In the genomic region with DNA sequence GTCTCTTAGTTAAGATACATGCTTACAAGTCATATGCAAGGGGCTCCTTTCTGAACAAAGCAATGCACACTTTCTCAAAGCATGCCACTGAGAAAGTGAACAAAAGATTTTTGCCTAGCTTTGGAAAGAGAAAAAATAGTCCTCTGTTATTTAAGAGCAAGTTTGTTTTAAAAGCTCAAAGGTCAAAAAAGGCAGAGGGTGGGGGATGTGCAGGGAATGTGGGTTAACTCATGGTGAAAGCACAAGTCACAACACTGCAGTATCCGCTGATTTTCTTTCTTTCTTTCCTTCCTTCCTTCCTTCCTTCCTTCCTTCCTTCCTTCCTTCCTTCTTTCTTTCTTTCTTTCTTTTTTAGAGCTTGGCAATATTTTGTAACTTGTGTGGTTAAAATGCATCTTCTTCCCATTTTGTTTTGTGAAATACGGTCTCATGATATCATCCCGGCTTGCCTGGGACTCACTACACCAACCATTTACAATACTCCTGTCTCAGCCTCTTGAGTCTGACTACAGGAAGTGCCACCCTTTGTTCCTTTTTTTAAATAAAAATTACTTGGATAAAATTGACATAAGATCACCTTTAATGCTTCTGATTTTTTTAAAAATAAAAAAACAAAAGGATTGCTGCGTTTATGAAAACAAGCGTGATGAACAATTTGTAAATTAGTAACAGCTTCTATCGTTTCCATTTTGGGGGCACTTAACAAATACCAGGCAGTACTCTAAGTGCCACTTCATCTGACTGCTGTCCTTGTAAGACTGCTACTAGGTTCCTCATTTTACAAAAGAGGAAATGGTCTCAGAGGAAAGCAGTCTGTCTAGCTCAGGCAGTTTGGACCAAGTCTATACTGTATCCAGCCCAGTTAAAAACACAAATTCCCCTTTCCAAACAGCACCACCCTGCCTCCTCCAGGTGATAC, we compare ENCODE assay signal across 12 mouse cellular contexts. TPM values are rescaled to one million over a fixed set of nuclear protein-coding genes. Genes with fewer than 3 reads are reported as not detected.
DNase-seq lines count a peak whose midpoint lies in the region; ATAC-seq and TF ChIP-seq lines count a peak whose summit lies in the region.
"Had no signal": no experiment of that assay in that cellular context is flagged by ENCODE, and none has a peak within 500 bp of the region (broad histone marks: within the 10 kb centered on the region; RNA-seq: fewer than 3 reads in every experiment).

No protein-coding gene starts in this region.

- ATAC-seq in lung, postnatal 0 days: no peak
- ATAC-seq in neutrophil, adult 5-6 weeks (ENCODE audit: extremely low read depth, insufficient number of reproducible peaks, low FRiP score, poor library complexity, severe bottlenecking): peak; percentile 67
- ATAC-seq in erythroid progenitor cell, adult 5-6 weeks (replicated peaks; ENCODE audit: low FRiP score, poor library complexity, severe bottlenecking): no peak
- ATAC-seq in megakaryocyte-erythroid progenitor cell, adult 5-6 weeks (replicated peaks; ENCODE audit: low FRiP score, low TSS enrichment, poor library complexity, severe bottlenecking): no peak

- 57% methylated on average over 6 of the region's 6 CpGs for WGBS in lung, postnatal 0 days
- 32% methylated on average over 6 of the region's 6 CpGs for WGBS in lung, adult 2 months

- TF ChIP-seq POLR2A in lung, adult 2 months (IDR thresholded peaks at IDR 0.05; ENCODE audit: borderline replicate concordance, extremely low read depth, low read depth, low read length): no peak

- no peaks in the 10 kb centered on the region for H3K9me3 ChIP-seq in lung, postnatal 0 days (ENCODE audit: low read length)
- H3K9me3 ChIP-seq: embryonic facial prominence, embryonic 15.5 days had no signal

- no peaks in the 10 kb centered on the region for H3K27me3 ChIP-seq in lung, postnatal 0 days (replicated peaks; ENCODE audit: insufficient read depth, low read length)
- H3K27me3 ChIP-seq: embryonic facial prominence, embryonic 15.5 days had no signal

- no peak overlapping the region for H3K4me2 ChIP-seq in lung, postnatal 0 days (replicated peaks; ENCODE audit: low read depth, low read length)
- H3K4me2 ChIP-seq: embryonic facial prominence, embryonic 15.5 days; hindbrain, embryonic 14.5 days had no signal

- no peaks in the 10 kb centered on the region; the same call in 1 of the 2 replicates for H3K4me1 ChIP-seq in lung, postnatal 0 days (ENCODE audit: insufficient read depth, low read depth, low read length)
- peaks cover 20% of the 10 kb centered on the region for H3K4me1 ChIP-seq in lung, adult 2 months (ENCODE audit: control insufficient read depth, insufficient read depth, low read length)

- H3K27ac ChIP-seq in lung, postnatal 0 days (ENCODE audit: low read length): peak overlapping the region; percentile 4; the same call in 1 of the 2 replicates
- H3K27ac ChIP-seq: embryonic facial prominence, embryonic 15.5 days; hindbrain, embryonic 14.5 days; left cerebral cortex, adult 2 months had no signal

- peak; percentile 49 for DNase-seq in lung, postnatal 0 days (ENCODE audit: low spot score)
- no peak for DNase-seq in lung, adult 2 months
- peak; percentile 24 for DNase-seq in brain, adult 2 months (ENCODE audit: low read depth, low spot score)
- DNase-seq in kidney, postnatal 25 days: peak; percentile 57 to 67
- DNase-seq: adrenal gland, postnatal 10 days; cerebellum, adult 9-10 months had no signal

- TF ChIP-seq CTCF in lung, postnatal 0 days (IDR thresholded peaks at IDR 0.05): no peak
- TF ChIP-seq CTCF in lung, adult 2 months (IDR thresholded peaks at IDR 0.05; ENCODE audit: insufficient read depth, low read length): no peak

- H3K4me3 ChIP-seq in lung, postnatal 0 days (ENCODE audit: low read depth, low read length): no peak overlapping the region
- no peak overlapping the region for H3K4me3 ChIP-seq in lung, adult 2 months (replicated peaks; ENCODE audit: extremely low read depth, low read depth, low read length)
- H3K4me3 ChIP-seq: embryonic facial prominence, embryonic 15.5 days; left cerebral cortex, adult 2 months had no signal

- H3K9ac ChIP-seq in lung, postnatal 0 days (replicated peaks; ENCODE audit: low read depth): no peak overlapping the region
- H3K9ac ChIP-seq: embryonic facial prominence, embryonic 15.5 days; hindbrain, embryonic 14.5 days had no signal

- no peaks in the 10 kb centered on the region for H3K36me3 ChIP-seq in lung, postnatal 0 days (ENCODE audit: insufficient read depth, low read length)
- H3K36me3 ChIP-seq: embryonic facial prominence, embryonic 15.5 days had no signal

- no peak for TF ChIP-seq EP300 in lung, postnatal 0 days (IDR thresholded peaks at IDR 0.05)

RNA-seq across cellular contexts. Expression of a gene that starts 5.0 kb away (rescaled TPM):
- polyA plus RNA-seq in lung, postnatal 0 days (2015; fragmentation: Nextera tagmentation; extraction: Ambion mirVana): 434 and 473 TPM in 2 replicates
- polyA plus RNA-seq in lung, adult 2 months (2012; rRNA removed): 120 and 360 TPM in 2 replicates
- 215 and 295 TPM in 2 replicates for total RNA-seq in neutrophil, adult 5-6 weeks (2017)
- total RNA-seq in erythroid progenitor cell, adult 5-6 weeks (2015; ENCODE audit: low replicate concordance): 67.8 and 79.2 TPM in 2 replicates
- 71.3 and 117 TPM in 2 replicates for total RNA-seq in erythroid progenitor cell, adult 5-6 weeks (2017; ENCODE audit: low replicate concordance)
- 97.8 and 106 TPM in 2 replicates for total RNA-seq in megakaryocyte-erythroid progenitor cell, adult 5-6 weeks (2014; fragmentation: Nextera tagmentation)
- total RNA-seq in megakaryocyte-erythroid progenitor cell, adult 5-6 weeks (2017): 92.0 and 129 TPM in 2 replicates
